Mouse (Mus musculus) kidney, embryonic 14.5 days (tissue): ENCODE measurements at regions not wholly inside any gene's neighbourhood (a gene's known extent, or its start where the extent isn't known, plus 50 kb on each side); places are given as distances from the start of the nearest gene placed in this dataset.

ENCODE experiments used
- ATAC-seq: fragments of 200-750 bp; cut with Nextera tagmentation; 2 replicates; pipeline ENCODE4 v1.8.0; 2017; ENCODE audit warnings: moderate number of reproducible peaks, mild to moderate bottlenecking, moderate TSS enrichment, moderate library complexity; ENCODE audit not compliant: low FRiP score, low TSS enrichment
- H3K27ac ChIP-seq: fragments of 300-500 bp; sonication (generic); 2 replicates; pipeline ENCODE4 v1.5.1; 2014; ENCODE audit warnings: low read depth, mild to moderate bottlenecking, low read length, moderate library complexity, mixed read lengths
- H3K27me3 ChIP-seq: fragments of 300-500 bp; sonication (generic); 2 replicates; pipeline ENCODE4 v1.6.1; 2014; ENCODE audit warnings: mild to moderate bottlenecking, low read length; ENCODE audit not compliant: control insufficient read depth, insufficient read depth
- H3K36me3 ChIP-seq: fragments of 300-500 bp; sonication (generic); 2 replicates; pipeline ENCODE4 v1.6.1; 2014; ENCODE audit warnings: low read length, mixed read lengths; ENCODE audit not compliant: control insufficient read depth, insufficient read depth
- H3K4me1 ChIP-seq: fragments of 300-500 bp; sonication (generic); 2 replicates; pipeline ENCODE4 v1.6.1; 2014; ENCODE audit warnings: low read length, mixed read lengths; ENCODE audit not compliant: control insufficient read depth, insufficient read depth
- H3K4me2 ChIP-seq: fragments of 300-500 bp; sonication (generic); replicated peaks from 2 replicates; pipeline ENCODE4 v1.6.1; 2014; ENCODE audit warnings: low read depth, mild to moderate bottlenecking, low read length
- H3K4me3 ChIP-seq: fragments of 300-500 bp; sonication (generic); 2 replicates; pipeline ENCODE4 v1.5.1; 2014; ENCODE audit warnings: mild to moderate bottlenecking, low read length
- H3K9ac ChIP-seq: fragments of 300-500 bp; sonication (generic); 2 replicates; pipeline ENCODE4 v1.6.1; 2014; ENCODE audit warnings: low read depth, mild to moderate bottlenecking, low read length, moderate library complexity
- H3K9me3 ChIP-seq: fragments of 300-500 bp; sonication (generic); 2 replicates; pipeline ENCODE4 v1.6.1; 2016; ENCODE audit warnings: low read length; ENCODE audit not compliant: control insufficient read depth
- WGBS: fragments of 180-500 bp; shearing (Covaris S2); extraction: QIAGEN DNeasy Blood & Tissue Kit; methylation state at CpG from one replicate; pipeline ENCODE4 v1.1.7; 2014; 5-methylcytosine and 5-hydroxymethylcytosine counted together

- Histone ChIP-seq H3K27ac (no peak overlapping the region), H3K36me3 (no peaks in the 10 kb centered on the region), H3K27me3 (peaks cover 3% of the 10 kb centered on the region; the same call in 1 of the 2 replicates), H3K4me1 (no peaks in the 10 kb centered on the region), H3K9ac (no peak overlapping the region), H3K9me3 (no peaks in the 10 kb centered on the region), H3K4me3 (no peak overlapping the region), H3K4me2 (no peak overlapping the region)
- peak; percentile 66; the same call in 1 of the 2 replicates for ATAC-seq
- 40% methylated on average over 4 of the region's 4 CpGs for WGBS
Measured at GRCm38 (mm10) chrX:166931048-166931447, 278.1 kb downstream of the Tmsb4x start.

DNA sequence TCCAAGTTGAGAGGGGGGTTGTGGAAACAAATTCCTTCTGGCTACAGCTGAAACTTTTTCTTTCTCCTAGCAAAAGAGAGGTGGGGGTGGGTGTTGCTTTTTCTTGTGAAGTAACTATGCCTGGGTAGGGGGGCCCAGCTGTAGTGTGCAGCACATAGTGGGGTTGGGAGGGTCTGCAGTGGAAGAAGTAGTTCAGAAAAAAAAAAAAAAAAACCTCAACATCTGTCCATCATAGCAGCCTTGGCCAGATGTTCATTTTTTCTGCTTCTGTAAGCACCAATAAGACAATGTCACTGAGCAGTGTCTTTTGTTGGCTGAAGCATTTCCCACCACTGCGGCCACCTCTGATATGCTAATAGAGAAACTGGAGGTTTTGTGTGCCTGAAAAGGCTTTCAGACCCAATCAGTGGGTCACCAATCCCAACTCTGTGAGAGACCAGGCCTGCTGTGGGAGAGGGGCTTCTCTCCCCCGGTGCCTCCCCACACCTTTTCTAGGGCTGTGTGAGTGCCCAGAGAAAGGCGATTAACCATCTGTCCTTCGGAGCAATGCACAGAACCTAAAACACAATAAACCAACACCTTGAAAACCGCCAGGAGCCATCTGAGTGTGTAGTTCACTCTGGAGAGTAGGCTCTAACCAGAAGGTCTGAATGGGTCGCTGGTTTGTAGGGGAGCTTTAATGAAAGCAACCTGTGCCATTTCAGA is 279.2 kb downstream of the Tmsb4x start:
- 48% methylated on average over 6 of the region's 6 CpGs for WGBS
- H3K9ac ChIP-seq, result no peak overlapping the region
- no peak overlapping the region for H3K4me2 ChIP-seq
- no peaks in the 10 kb centered on the region for H3K36me3 ChIP-seq
- ATAC-seq, result no peak
- H3K4me3 ChIP-seq, result no peak overlapping the region
- no peaks in the 10 kb centered on the region for H3K9me3 ChIP-seq
- no peaks in the 10 kb centered on the region for H3K4me1 ChIP-seq
- H3K27ac ChIP-seq, result no peak overlapping the region
- peaks cover 3% of the 10 kb centered on the region; the same call in 1 of the 2 replicates for H3K27me3 ChIP-seq

DNA sequence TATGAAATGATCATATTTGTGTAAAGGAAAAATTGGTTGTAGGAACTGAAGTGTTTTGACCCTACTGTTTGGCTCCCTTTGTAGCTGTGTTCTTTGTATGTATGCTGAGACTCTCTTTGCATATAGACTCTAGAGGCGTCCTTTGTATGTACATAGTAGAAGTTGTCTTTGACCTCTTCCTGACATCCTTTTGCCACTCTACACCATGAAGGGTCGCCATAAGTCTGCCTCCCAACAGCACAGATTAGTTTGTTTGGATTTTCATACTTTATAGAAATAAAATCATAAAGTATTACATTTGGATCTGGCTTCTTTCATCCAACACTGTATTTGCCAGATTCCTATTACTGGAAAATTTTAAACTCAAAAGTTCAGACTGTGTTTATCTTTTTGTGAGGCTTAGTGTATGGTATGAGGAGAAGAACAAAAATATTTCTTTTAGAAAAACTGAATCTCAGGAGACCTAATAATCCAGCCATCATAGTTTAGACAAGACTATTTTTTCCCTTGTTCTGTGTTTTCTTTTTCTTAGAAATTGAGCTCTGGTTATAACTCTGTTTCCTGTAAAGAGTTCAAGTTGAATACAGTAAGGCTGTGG is 293.7 kb downstream of the Tmsb4x start:
- Histone ChIP-seq H3K9ac (no peak overlapping the region), H3K27ac (no peak overlapping the region), H3K36me3 (no peaks in the 10 kb centered on the region), H3K4me3 (no peak overlapping the region), H3K9me3 (no peaks in the 10 kb centered on the region), H3K4me2 (no peak overlapping the region), H3K4me1 (no peaks in the 10 kb centered on the region), H3K27me3 (no peaks in the 10 kb centered on the region)
- 57% methylated on average over 2 of the region's 2 CpGs for WGBS
- ATAC-seq, result no peak

DNA sequence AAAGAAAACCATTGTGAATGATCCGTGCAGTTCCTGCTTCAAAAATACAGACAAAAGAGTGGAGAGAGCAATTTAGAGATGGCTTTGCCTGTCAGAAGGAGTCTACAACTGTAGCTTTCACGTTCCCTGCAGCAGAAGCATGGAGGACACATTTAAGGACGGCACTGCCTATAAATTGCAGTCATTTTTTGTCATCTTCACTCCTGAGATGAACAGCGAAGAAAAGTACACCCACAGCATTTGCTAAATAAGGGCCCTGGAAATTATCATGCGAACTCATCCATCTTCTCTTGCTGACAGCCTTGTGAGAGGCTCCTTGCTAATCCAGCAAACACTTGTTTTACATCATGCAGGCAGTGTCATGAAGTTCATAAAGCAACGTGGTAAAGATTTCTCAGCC is 302.5 kb downstream of the Tmsb4x start:
- Histone ChIP-seq H3K4me1 (no peaks in the 10 kb centered on the region), H3K36me3 (no peaks in the 10 kb centered on the region), H3K9me3 (no peaks in the 10 kb centered on the region), H3K4me3 (no peak overlapping the region), H3K27me3 (no peaks in the 10 kb centered on the region), H3K4me2 (no peak overlapping the region), H3K27ac (no peak overlapping the region), H3K9ac (no peak overlapping the region)
- 71% methylated on average over 6 of the region's 6 CpGs for WGBS
- no peak for ATAC-seq

DNA sequence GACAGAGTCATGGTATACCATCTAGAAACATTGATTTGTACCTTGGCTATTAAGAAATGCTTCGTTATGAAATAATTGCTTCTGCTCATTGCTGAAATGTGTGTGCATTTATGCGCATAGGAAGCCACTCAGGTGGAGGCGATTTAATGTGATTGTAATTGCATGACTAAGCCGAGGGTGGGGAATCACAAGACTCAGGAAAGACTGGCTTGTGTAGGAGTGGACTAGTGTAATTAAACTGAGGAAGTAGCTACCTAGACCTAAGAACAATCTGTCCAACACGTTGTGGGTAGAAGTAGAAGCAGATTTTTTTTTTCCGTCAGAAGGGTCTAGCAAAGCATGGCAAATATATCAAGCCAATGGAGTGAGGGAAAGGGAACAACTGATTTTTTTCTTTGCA is 308.4 kb downstream of the Tmsb4x start:
- ATAC-seq, result no peak

DNA sequence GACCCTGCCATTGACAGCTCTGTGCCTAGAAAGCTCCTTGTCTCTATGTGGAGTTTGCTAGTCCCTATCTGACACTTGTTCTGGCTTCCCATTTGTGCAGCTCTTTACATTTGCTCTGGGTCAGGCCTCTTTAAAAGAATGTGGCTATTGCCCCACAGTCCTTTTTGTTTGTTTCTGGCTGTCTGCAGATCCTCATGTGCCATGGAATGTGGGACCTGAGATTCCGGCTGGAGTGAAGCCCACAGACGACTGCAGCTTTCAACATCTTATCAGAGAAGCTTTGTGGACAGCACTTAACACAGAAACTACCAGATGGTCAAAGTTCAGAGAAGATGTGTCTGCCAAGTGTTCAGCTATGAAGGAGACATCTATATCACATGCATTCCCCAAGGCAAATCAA is 309.7 kb upstream of the Egfl6 start:
- H3K36me3 ChIP-seq, result no peaks in the 10 kb centered on the region
- WGBS, result 60% methylated on average over 2 of the region's 2 CpGs
- no peak overlapping the region for H3K4me2 ChIP-seq
- H3K27me3 ChIP-seq, result no peaks in the 10 kb centered on the region
- no peaks in the 10 kb centered on the region for H3K9me3 ChIP-seq
- no peak for ATAC-seq
- H3K4me3 ChIP-seq, result no peak overlapping the region
- no peak overlapping the region for H3K27ac ChIP-seq
- H3K4me1 ChIP-seq, result no peaks in the 10 kb centered on the region
- no peak overlapping the region for H3K9ac ChIP-seq

More for the DNA sequence above, 308.4 kb downstream of the Tmsb4x start:
- Histone ChIP-seq H3K9me3 (no peaks in the 10 kb centered on the region), H3K4me3 (no peak overlapping the region), H3K4me1 (no peaks in the 10 kb centered on the region), H3K27ac (no peak overlapping the region), H3K36me3 (no peaks in the 10 kb centered on the region), H3K9ac (no peak overlapping the region), H3K27me3 (no peaks in the 10 kb centered on the region), H3K4me2 (no peak overlapping the region)
- WGBS, result 72% methylated on average over 6 of the region's 6 CpGs

DNA sequence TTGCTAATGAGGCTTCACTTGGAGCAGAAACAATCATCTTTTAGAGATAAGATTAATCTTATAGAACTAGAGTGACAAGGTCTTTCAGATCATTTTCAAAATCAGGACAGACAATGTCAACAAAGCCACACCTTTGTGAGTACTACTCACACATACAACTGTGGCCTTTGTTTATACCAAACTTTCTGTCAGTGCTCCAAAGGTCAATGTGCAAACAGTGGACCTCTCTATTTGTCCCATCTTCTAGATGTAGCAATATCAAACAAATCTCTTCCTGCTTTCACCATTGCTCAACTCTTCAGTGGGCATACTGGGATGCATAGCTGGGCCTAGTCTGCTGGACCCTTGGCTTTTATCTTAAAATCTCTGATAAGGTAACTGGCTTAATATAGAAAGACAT is 300.9 kb upstream of the Egfl6 start:
- no peak overlapping the region for H3K27ac ChIP-seq
- no peaks in the 10 kb centered on the region; the same call in 1 of the 2 replicates for H3K9me3 ChIP-seq
- peaks cover 2% of the 10 kb centered on the region; the same call in 1 of the 2 replicates for H3K27me3 ChIP-seq
- ATAC-seq, result no peak
- no peaks in the 10 kb centered on the region for H3K4me1 ChIP-seq
- H3K4me3 ChIP-seq, result no peak overlapping the region
- no peak overlapping the region for H3K9ac ChIP-seq
- H3K36me3 ChIP-seq, result no peaks in the 10 kb centered on the region
- H3K4me2 ChIP-seq, result no peak overlapping the region

GRCm38 (mm10) chrX:166869515-166869914 is 284.0 kb upstream of the Egfl6 start:
- H3K4me2 ChIP-seq, result no peak overlapping the region
- H3K4me3 ChIP-seq, result no peak overlapping the region
- H3K27me3 ChIP-seq, result no peaks in the 10 kb centered on the region; the same call in 1 of the 2 replicates
- no peak overlapping the region for H3K27ac ChIP-seq
- no peaks in the 10 kb centered on the region for H3K4me1 ChIP-seq
- H3K9ac ChIP-seq, result no peak overlapping the region
- H3K9me3 ChIP-seq, result no peaks in the 10 kb centered on the region
- no peaks in the 10 kb centered on the region for H3K36me3 ChIP-seq
- ATAC-seq, result no peak
- WGBS, result 82% methylated on average over 5 of the region's 5 CpGs

DNA sequence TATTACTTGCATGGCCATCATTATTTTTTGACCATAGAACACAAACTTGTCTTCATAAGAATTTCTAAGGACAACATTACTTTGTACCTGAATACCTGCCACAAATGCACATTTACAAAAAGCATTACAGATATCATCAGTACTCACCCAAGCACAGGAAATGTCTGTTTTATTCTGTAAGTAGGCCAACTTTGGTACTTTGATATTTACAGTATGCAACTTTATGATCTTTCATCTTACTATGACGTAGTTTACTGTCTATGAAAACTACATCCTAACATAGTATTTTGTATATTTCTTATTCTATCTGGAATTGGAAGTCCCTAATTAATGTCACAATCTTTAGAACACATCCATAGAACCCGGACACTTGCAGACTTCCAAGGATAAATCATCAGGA is 282.2 kb upstream of the Egfl6 start:
- H3K4me1 ChIP-seq, result no peaks in the 10 kb centered on the region
- no peaks in the 10 kb centered on the region for H3K9me3 ChIP-seq
- no peak overlapping the region for H3K4me2 ChIP-seq
- no peaks in the 10 kb centered on the region; the same call in 1 of the 2 replicates for H3K27me3 ChIP-seq
- H3K36me3 ChIP-seq, result no peaks in the 10 kb centered on the region
- 84% methylated on average over 2 of the region's 2 CpGs for WGBS
- H3K4me3 ChIP-seq, result no peak overlapping the region
- H3K9ac ChIP-seq, result no peak overlapping the region
- H3K27ac ChIP-seq, result no peak overlapping the region
- ATAC-seq, result no peak
